Mouse (Mus musculus) stomach, postnatal 0 days (tissue): ENCODE measurements around the gene Stoml2.

ENCODE experiments used
- CTCF ChIP-seq: IDR thresholded peaks from 2 replicates; pipeline ENCODE4 v1.5.1; 2016; ENCODE audit warnings: antibody characterized with exemption, low read depth, mild to moderate bottlenecking, moderate library complexity
- EP300 ChIP-seq: optimal IDR thresholded peaks from 2 replicates; pipeline ENCODE3; 2016; ENCODE audit warnings: antibody characterized with exemption

GRCm38 (mm10) chr4:43045659-43046302, 14.3 kb upstream of the Stoml2 start, which contains the start of gene Fam214b:
- peak; percentile 16; the same call in 1 of the 2 replicates for TF ChIP-seq CTCF
- no peak for TF ChIP-seq EP300
